Mouse (Mus musculus) liver, postnatal 0 days (tissue): ENCODE measurements around the gene Kirrel3.

Experiments used
- CTCF ChIP-seq: sonication (generic); IDR thresholded peaks from 2 replicates; pipeline ENCODE4 v1.5.1; 2016; ENCODE audit warnings: antibody characterized with exemption, low read depth
- EP300 ChIP-seq: IDR thresholded peaks from 2 replicates; pipeline ENCODE4 v1.6.1; 2016; ENCODE audit warnings: antibody characterized with exemption, low read depth, mild to moderate bottlenecking

- TF ChIP-seq CTCF (no peak), EP300 (no peak)
Measured at GRCm38 (mm10) chr9:34980516-34981265, 495.0 kb downstream of the Kirrel3 start.
